Mouse (Mus musculus) ovary, postnatal 36 days (tissue): ENCODE measurements around the gene Il13ra1.

Experiments used
- DNase-seq: peaks from one replicate; pipeline ENCODE4 v3.0.0; 2022; ENCODE audit warnings: low spot score, mixed read lengths

Gene Il13ra1

DNA sequence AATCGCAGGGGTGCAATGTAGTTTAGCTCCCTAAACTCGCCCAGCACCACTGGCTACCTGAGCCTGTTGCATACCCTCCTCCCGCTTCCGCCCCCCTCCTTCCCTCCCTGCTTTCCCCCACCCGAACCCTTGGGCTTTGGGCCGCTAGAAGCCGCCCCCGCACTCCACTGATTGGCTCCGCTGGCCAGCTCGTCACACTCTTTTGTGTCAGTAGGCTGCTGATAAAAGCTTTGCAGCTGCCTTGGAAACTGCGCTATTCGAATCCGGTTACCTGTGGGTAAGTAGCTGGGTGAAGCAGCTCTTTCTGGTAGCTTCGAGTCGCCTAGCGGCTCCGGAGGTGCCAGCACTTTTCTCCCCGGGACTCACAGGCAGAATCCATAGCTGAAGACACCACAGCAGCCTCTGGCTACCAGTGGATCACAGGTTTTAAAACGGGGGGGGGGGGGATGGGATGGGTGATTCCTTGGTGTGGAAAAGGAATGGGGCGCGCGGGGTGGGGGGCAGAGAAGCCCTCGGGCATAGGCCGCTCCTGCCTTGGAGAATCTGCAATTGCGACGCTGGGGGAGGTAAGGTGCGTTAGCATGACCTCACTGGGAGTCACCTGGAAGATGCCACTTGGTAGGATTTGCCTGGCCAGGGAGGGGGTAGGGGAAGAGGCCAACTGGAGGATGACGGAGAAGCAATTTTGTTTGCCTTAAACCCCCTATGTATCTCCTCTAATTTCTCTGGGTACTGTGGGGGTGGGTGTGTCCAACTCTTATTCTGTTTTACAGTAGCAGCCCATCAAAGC, 84.0 kb downstream of the Il13ra1 start, which contains the start of gene Zcchc12:
Gene Zcchc12 (plus strand): TSS at position 169 of the 790 bp plus-strand sequence.
- peak; percentile 10 for DNase-seq

DNA sequence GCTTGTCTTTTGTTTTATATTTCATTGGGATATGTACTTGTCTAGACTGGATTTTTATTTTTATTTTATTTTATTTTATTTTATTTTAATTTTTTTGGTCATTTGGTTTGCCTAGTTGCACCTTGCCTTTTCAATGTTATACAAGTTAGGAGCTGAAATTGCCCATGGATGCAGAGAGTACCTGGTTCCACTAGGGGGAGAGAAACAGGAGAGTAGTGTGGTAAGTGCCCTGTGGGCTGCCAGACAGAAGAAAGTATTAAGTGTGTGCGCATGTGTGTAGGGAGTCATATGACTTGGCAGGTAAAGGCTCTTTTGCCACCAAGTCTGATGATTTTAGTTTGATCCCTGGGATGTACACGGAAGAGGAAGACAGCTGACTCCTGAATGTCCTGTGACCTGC, 97.6 kb downstream of the Il13ra1 start:
- DNase-seq = no peak

DNA sequence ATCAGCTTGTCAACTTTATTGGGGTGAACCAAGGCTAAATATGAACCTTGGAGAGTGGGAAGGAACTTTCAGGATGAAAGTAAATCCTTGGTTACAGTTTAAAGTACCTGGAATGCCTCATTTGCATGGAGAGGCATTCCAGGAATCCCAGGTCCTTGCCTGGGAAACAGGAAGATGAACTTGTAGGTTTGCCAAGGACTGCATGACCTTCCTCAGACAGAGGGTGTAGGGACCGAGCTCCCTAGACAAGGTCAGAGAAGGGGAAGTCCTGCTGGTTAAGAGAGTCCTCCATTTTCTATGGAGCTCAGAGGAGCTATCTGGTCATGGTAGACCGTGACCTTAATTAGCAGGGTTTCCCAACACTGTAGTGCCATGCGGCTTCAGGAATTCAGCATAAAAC, 99.3 kb downstream of the Il13ra1 start:
- no peak for DNase-seq
